Mouse (Mus musculus): ENCODE data around the gene Tacr2. TPM values are rescaled to one million over a fixed set of nuclear protein-coding genes. Genes with fewer than 3 reads are reported as not detected.

Tacr2 gene
- polyA plus RNA-seq, 1 experiment: not detected

- WGBS: 77% methylated on average over 7 of the region's 7 CpGs
- H3K27ac ChIP-seq (ENCODE audit: insufficient read depth, low read depth, low read length): no peak overlapping the region
- H3K27me3 ChIP-seq (replicated peaks; ENCODE audit: control insufficient read depth, insufficient read depth, low read length): no peaks in the 10 kb centered on the region
- no peak for DNase-seq
- no peak overlapping the region for H3K4me3 ChIP-seq (ENCODE audit: insufficient read depth, low read depth, low read length)
- no peak for TF ChIP-seq CTCF (conservative IDR thresholded peaks at IDR 0.05; ENCODE audit: insufficient read depth, insufficient read length, low read depth, low read length)
- TF ChIP-seq POLR2A (IDR thresholded peaks at IDR 0.05; ENCODE audit: low read depth, low read length): no peak
- H3K36me3 ChIP-seq (ENCODE audit: control insufficient read depth, insufficient read depth, low read length): no peaks in the 10 kb centered on the region
- H3K4me1 ChIP-seq (ENCODE audit: control insufficient read depth, insufficient read depth, low read length): peaks cover 12% of the 10 kb centered on the region; the same call in 1 of the 2 replicates
Measured at GRCm38 (mm10) chr10:62225839-62226238, 26.4 kb upstream of the Tacr2 start.

DNA sequence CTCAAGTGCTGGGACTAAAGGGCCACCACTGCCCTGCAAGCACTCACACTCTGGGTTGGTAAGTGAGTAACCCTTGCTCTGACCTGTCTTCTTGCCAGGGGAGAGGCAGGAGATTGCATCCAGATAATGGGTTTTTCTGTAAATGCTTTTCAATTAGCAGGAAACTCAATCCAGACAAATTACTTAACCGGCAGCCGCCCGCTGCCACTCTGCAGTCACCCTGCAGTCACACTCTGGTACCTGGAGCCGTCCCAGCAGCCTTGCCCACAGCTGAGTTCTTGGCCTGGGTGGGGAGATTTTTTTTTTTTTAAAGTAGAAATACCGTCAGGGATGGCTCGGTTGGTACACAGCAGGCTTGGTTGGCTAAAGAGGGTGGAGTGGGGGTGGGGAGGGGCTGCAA, 24.1 kb upstream of the Tacr2 start:
- WGBS: 55% methylated on average over 6 of the region's 6 CpGs
- H3K27ac ChIP-seq (ENCODE audit: insufficient read depth, low read depth, low read length): no peak overlapping the region
- peaks cover 15% of the 10 kb centered on the region for H3K4me1 ChIP-seq (ENCODE audit: control insufficient read depth, insufficient read depth, low read length)
- peak; percentile 50 for DNase-seq
- no peaks in the 10 kb centered on the region for H3K27me3 ChIP-seq (replicated peaks; ENCODE audit: control insufficient read depth, insufficient read depth, low read length)
- H3K36me3 ChIP-seq (ENCODE audit: control insufficient read depth, insufficient read depth, low read length): no peaks in the 10 kb centered on the region
- no peak for TF ChIP-seq CTCF (conservative IDR thresholded peaks at IDR 0.05; ENCODE audit: insufficient read depth, insufficient read length, low read depth, low read length)
- no peak for TF ChIP-seq POLR2A (IDR thresholded peaks at IDR 0.05; ENCODE audit: low read depth, low read length)
- no peak overlapping the region; the same call in 1 of the 2 replicates for H3K4me3 ChIP-seq (ENCODE audit: insufficient read depth, low read depth, low read length)

GRCm38 (mm10) chr10:62230708-62231394, 21.4 kb upstream of the Tacr2 start, which contains the start of gene Tspan15:
Tspan15 (minus strand) TSS chr10:62231251.
- peak within 1 kb of the TSS; percentile 76 for H3K27ac ChIP-seq (ENCODE audit: insufficient read depth, low read depth, low read length)
- 1% methylated on average over 57 of the region's 59 CpGs for WGBS
- TF ChIP-seq CTCF (conservative IDR thresholded peaks at IDR 0.05; ENCODE audit: insufficient read depth, insufficient read length, low read depth, low read length) (no peak), POLR2A (IDR thresholded peaks at IDR 0.05; ENCODE audit: low read depth, low read length) (peak; percentile 64)
- no peaks in the 10 kb centered on the region for H3K27me3 ChIP-seq (replicated peaks; ENCODE audit: control insufficient read depth, insufficient read depth, low read length)
- peak; percentile 98 for DNase-seq
- peak within 1 kb of the TSS; percentile 84 for H3K4me3 ChIP-seq (ENCODE audit: insufficient read depth, low read depth, low read length)
- H3K4me1 ChIP-seq (ENCODE audit: control insufficient read depth, insufficient read depth, low read length): peaks cover 15% of the 10 kb centered on the region
- H3K36me3 ChIP-seq (ENCODE audit: control insufficient read depth, insufficient read depth, low read length): no peaks in the 10 kb centered on the region

- H3K27me3 ChIP-seq (replicated peaks; ENCODE audit: control insufficient read depth, insufficient read depth, low read length): no peaks in the 10 kb centered on the region
- peak overlapping the region; percentile 48 for H3K4me3 ChIP-seq (ENCODE audit: insufficient read depth, low read depth, low read length)
- H3K4me1 ChIP-seq (ENCODE audit: control insufficient read depth, insufficient read depth, low read length): peaks cover 15% of the 10 kb centered on the region
- 7% methylated on average over 13 of the region's 13 CpGs for WGBS
- H3K36me3 ChIP-seq (ENCODE audit: control insufficient read depth, insufficient read depth, low read length): no peaks in the 10 kb centered on the region
- DNase-seq: no peak
- TF ChIP-seq CTCF (conservative IDR thresholded peaks at IDR 0.05; ENCODE audit: insufficient read depth, insufficient read length, low read depth, low read length): no peak
- TF ChIP-seq POLR2A (IDR thresholded peaks at IDR 0.05; ENCODE audit: low read depth, low read length): no peak
- peak overlapping the region; percentile 76 for H3K27ac ChIP-seq (ENCODE audit: insufficient read depth, low read depth, low read length)
Measured at GRCm38 (mm10) chr10:62231395-62231732, 20.9 kb upstream of the Tacr2 start.

DNA sequence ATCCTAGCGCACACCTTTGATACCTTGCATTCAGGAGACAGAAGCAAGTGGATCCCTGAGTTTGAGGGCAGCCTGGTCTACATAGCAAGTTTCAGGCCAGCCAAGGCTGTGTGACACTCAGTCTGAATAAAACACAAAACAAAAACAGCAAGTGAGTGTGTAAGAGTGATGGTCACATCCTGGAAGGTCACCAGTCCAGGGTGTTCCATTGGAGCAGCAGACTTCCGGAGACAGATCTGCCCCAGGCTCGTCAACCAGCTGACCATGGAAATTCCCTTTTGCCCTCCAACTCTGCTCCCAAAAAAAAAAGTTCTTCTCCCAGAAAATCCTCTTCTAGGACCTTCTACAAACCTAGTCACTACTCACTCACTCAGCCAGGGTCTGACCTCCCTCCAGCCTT, 20.4 kb upstream of the Tacr2 start:
- H3K4me3 ChIP-seq (ENCODE audit: insufficient read depth, low read depth, low read length): no peak overlapping the region
- no peaks in the 10 kb centered on the region for H3K27me3 ChIP-seq (replicated peaks; ENCODE audit: control insufficient read depth, insufficient read depth, low read length)
- no peaks in the 10 kb centered on the region for H3K36me3 ChIP-seq (ENCODE audit: control insufficient read depth, insufficient read depth, low read length)
- peak overlapping the region; percentile 76 for H3K27ac ChIP-seq (ENCODE audit: insufficient read depth, low read depth, low read length)
- 55% methylated on average over 3 of the region's 3 CpGs for WGBS
- TF ChIP-seq CTCF (conservative IDR thresholded peaks at IDR 0.05; ENCODE audit: insufficient read depth, insufficient read length, low read depth, low read length) (no peak), POLR2A (IDR thresholded peaks at IDR 0.05; ENCODE audit: low read depth, low read length) (no peak)
- DNase-seq: peak; percentile 77
- peaks cover 15% of the 10 kb centered on the region for H3K4me1 ChIP-seq (ENCODE audit: control insufficient read depth, insufficient read depth, low read length)

GRCm38 (mm10) chr10:62236165-62236564, 16.1 kb upstream of the Tacr2 start:
- Histone ChIP-seq H3K27me3 (replicated peaks; ENCODE audit: control insufficient read depth, insufficient read depth, low read length) (no peaks in the 10 kb centered on the region), H3K4me1 (ENCODE audit: control insufficient read depth, insufficient read depth, low read length) (peaks cover 11% of the 10 kb centered on the region), H3K4me3 (ENCODE audit: insufficient read depth, low read depth, low read length) (no peak overlapping the region), H3K27ac (ENCODE audit: insufficient read depth, low read depth, low read length) (no peak overlapping the region), H3K36me3 (ENCODE audit: control insufficient read depth, insufficient read depth, low read length) (no peaks in the 10 kb centered on the region)
- 94% methylated on average over 6 of the region's 6 CpGs for WGBS
- no peak for DNase-seq
- TF ChIP-seq CTCF (conservative IDR thresholded peaks at IDR 0.05; ENCODE audit: insufficient read depth, insufficient read length, low read depth, low read length) (no peak), POLR2A (IDR thresholded peaks at IDR 0.05; ENCODE audit: low read depth, low read length) (no peak)

- Histone ChIP-seq H3K4me1 (ENCODE audit: control insufficient read depth, insufficient read depth, low read length) (peaks cover under 1% of the 10 kb centered on the region), H3K27me3 (replicated peaks; ENCODE audit: control insufficient read depth, insufficient read depth, low read length) (no peaks in the 10 kb centered on the region), H3K4me3 (ENCODE audit: insufficient read depth, low read depth, low read length) (no peak overlapping the region), H3K36me3 (ENCODE audit: control insufficient read depth, insufficient read depth, low read length) (no peaks in the 10 kb centered on the region), H3K27ac (ENCODE audit: insufficient read depth, low read depth, low read length) (no peak overlapping the region)
- no peak for DNase-seq
- WGBS: 81% methylated on average over 10 of the region's 10 CpGs
- TF ChIP-seq POLR2A (IDR thresholded peaks at IDR 0.05; ENCODE audit: low read depth, low read length): no peak
- no peak for TF ChIP-seq CTCF (conservative IDR thresholded peaks at IDR 0.05; ENCODE audit: insufficient read depth, insufficient read length, low read depth, low read length)
Measured at GRCm38 (mm10) chr10:62237205-62237604, 15.0 kb upstream of the Tacr2 start.
